Mouse (Mus musculus): ENCODE results near the gene Tcfl5. TPM values are rescaled to one million over a fixed set of nuclear protein-coding genes. Genes with fewer than 3 reads are reported as not detected.

Tcfl5 gene
- total RNA-seq (2021): not detected
- long read RNA-seq, experiment 1: 0 reads
- long read RNA-seq, experiment 2: 0 reads

GRCm38 (mm10) chr2:180642555-180643260 lies at the start of gene Tcfl5:
Gene Tcfl5, minus strand, starts transcription at chr2:180642708.
- DNase-seq: no peak

GRCm38 (mm10) chr2:180689841-180690240 lies 47.3 kb upstream of the Tcfl5 start:
- peak; percentile 32 to 51 for DNase-seq

GRCm38 (mm10) chr2:180684031-180684430 lies 41.5 kb upstream of the Tcfl5 start:
- DNase-seq: no peak

- DNase-seq: no peak
These were observed 41.0 kb upstream of the Tcfl5 start for GRCm38 (mm10) chr2:180683524-180683923.

GRCm38 (mm10) chr2:180681225-180681624 lies 38.7 kb upstream of the Tcfl5 start:
- DNase-seq: no peak

GRCm38 (mm10) chr2:180678609-180679140 lies 36.2 kb upstream of the Tcfl5 start:
- DNase-seq: peak; percentile 49 to 67

- no peak for DNase-seq
These were observed 34.2 kb upstream of the Tcfl5 start for GRCm38 (mm10) chr2:180676706-180677105.

GRCm38 (mm10) chr2:180662008-180662407 lies 19.5 kb upstream of the Tcfl5 start:
- no peak for DNase-seq

- DNase-seq: no peak
These were observed 18.0 kb upstream of the Tcfl5 start for GRCm38 (mm10) chr2:180660521-180660920.

GRCm38 (mm10) chr2:180659353-180660150 lies 17.0 kb upstream of the Tcfl5 start:
- peak in 1 of 2 experiments; percentile 41 for DNase-seq

GRCm38 (mm10) chr2:180658381-180658780 lies 15.9 kb upstream of the Tcfl5 start:
- DNase-seq: no peak

- DNase-seq: peak; percentile 74 to 79
These were observed 15.0 kb upstream of the Tcfl5 start for GRCm38 (mm10) chr2:180657394-180658013.

- DNase-seq: no peak
These were observed 12.6 kb upstream of the Tcfl5 start for GRCm38 (mm10) chr2:180655150-180655549.

GRCm38 (mm10) chr2:180654666-180655065 lies 12.2 kb upstream of the Tcfl5 start:
- DNase-seq: no peak

GRCm38 (mm10) chr2:180646841-180647240 lies 4.3 kb upstream of the Tcfl5 start:
- no peak for DNase-seq

GRCm38 (mm10) chr2:180643626-180644025 lies 1.1 kb upstream of the Tcfl5 start:
- DNase-seq: no peak

- no peak for DNase-seq
These were observed 643 bp downstream of the Tcfl5 start for GRCm38 (mm10) chr2:180641576-180642554.

GRCm38 (mm10) chr2:180611882-180612281 lies 30.6 kb downstream of the Tcfl5 start:
- DNase-seq: no peak

GRCm38 (mm10) chr2:180610283-180610682 lies 32.2 kb downstream of the Tcfl5 start:
- no peak for DNase-seq

- DNase-seq: no peak
These were observed 37.7 kb downstream of the Tcfl5 start for GRCm38 (mm10) chr2:180604781-180605180.

GRCm38 (mm10) chr2:180600569-180601021 lies 41.9 kb downstream of the Tcfl5 start:
- DNase-seq: no peak
